Mouse (Mus musculus) adrenal gland, postnatal 36 days (tissue): Measurements from ENCODE around the gene Pkib. TPM values are rescaled to one million over a fixed set of nuclear protein-coding genes. Genes with fewer than 3 reads are reported as not detected.

Experiments used
- DNase-seq, 2 experiments: peaks; one replicate each; pipeline ENCODE4 v3.0.0; 2021; ENCODE audit warnings: mixed read lengths in 1 of 2
- total RNA-seq, 2 experiments: library from RNA; stranded (reverse); gene quantifications; 2 replicates each; pipeline ENCODE4 v1.2.3; 2021

The Pkib gene
- total RNA-seq, 2 experiments from 2014 or later: 0.07 to 0.79 TPM

GRCm38 (mm10) chr10:57740733-57741132 is 109.0 kb downstream of the Pkib start:
- no peak for DNase-seq

- DNase-seq: no peak
Observed at GRCm38 (mm10) chr10:57741351-57741750, 109.6 kb downstream of the Pkib start.

GRCm38 (mm10) chr10:57743045-57743444 is 111.3 kb downstream of the Pkib start:
- no peak for DNase-seq

- peak in 1 of 2 experiments; percentile 30 for DNase-seq
Observed at GRCm38 (mm10) chr10:57743606-57744016, 111.8 kb downstream of the Pkib start.

GRCm38 (mm10) chr10:57744128-57744765 is 112.5 kb downstream of the Pkib start:
- no peak for DNase-seq

GRCm38 (mm10) chr10:57745452-57745851 is 113.7 kb downstream of the Pkib start:
- no peak for DNase-seq

- no peak for DNase-seq
Observed at GRCm38 (mm10) chr10:57747127-57747526, 115.3 kb downstream of the Pkib start.

- DNase-seq: no peak
Observed at GRCm38 (mm10) chr10:57753343-57753742, 121.6 kb downstream of the Pkib start.

GRCm38 (mm10) chr10:57755201-57755736 is 123.5 kb downstream of the Pkib start:
- DNase-seq: no peak

- DNase-seq: no peak
Observed at GRCm38 (mm10) chr10:57758999-57759398, 127.2 kb downstream of the Pkib start.

- DNase-seq: no peak
Observed at GRCm38 (mm10) chr10:57760694-57761093, 128.9 kb downstream of the Pkib start.

GRCm38 (mm10) chr10:57763044-57763443 is 131.3 kb downstream of the Pkib start:
- no peak for DNase-seq

GRCm38 (mm10) chr10:57783289-57784130 is 151.7 kb downstream of the Pkib start:
- DNase-seq: no peak

- peak; percentile 80 to 88 for DNase-seq
Observed at GRCm38 (mm10) chr10:57784131-57784875, 152.5 kb downstream of the Pkib start.

GRCm38 (mm10) chr10:57784876-57785150 is 153.0 kb downstream of the Pkib start, which contains the start of gene Fabp7:
Gene Fabp7, plus strand, starts transcription at chr10:57784881.
- DNase-seq: no peak

- no peak for DNase-seq
Observed at GRCm38 (mm10) chr10:57785552-57785951, 153.8 kb downstream of the Pkib start.

Other genes starting within 250 kb of the Pkib start
- 10 to 100 TPM; 14.9 to 16.5 TPM for gene Hsf2, start 145.6 kb upstream of the Pkib start, total RNA-seq
- 100 to 1,000 TPM; 308 to 387 TPM for gene Serinc1, start 99.5 kb upstream of the Pkib start, total RNA-seq
- 1 to 10 TPM; 1.4 to 1.6 TPM for gene Fabp7, start 152.9 kb downstream of the Pkib start, total RNA-seq
- gene Smpdl3a, start 162.4 kb downstream of the Pkib start, total RNA-seq: 10 to 100 TPM; 39.5 to 47.0 TPM